Comparison of ENCODE assay signal across 9 mouse cellular contexts in the genomic region with DNA sequence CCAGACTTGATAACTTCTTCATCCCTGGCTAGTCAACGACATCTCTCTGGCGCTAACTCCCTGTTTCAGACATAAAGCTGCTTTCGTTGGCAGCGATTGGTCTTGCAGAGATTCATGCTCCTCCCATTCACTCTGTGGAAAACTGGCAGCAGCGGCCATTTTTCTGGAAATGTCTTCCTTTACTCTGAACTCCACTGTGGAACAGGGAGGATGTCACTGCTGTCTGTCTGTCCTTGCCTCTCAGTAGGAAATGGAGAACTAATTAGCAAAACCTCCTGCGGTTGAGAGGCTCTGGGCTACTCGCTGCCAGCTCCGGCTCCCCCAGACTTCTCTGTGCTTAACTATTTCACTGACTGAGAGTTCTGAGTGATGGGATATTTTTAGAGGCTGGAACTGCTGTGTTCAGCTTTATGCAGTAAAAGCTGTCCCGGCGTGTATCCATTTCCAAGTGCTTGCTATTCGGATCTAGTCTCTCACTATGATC. TPM values are rescaled to one million over a fixed set of nuclear protein-coding genes. Genes with fewer than 3 reads are reported as not detected.
DNase-seq lines count a peak whose midpoint lies in the region; ATAC-seq and TF ChIP-seq lines count a peak whose summit lies in the region.
"Had no signal": no experiment of that assay in that cellular context is flagged by ENCODE, and none has a peak within 500 bp of the region (broad histone marks: within the 10 kb centered on the region; RNA-seq: fewer than 3 reads in every experiment).

No protein-coding gene starts in this region.

- peaks cover 6% of the 10 kb centered on the region; the same call in 1 of the 2 replicates for H3K4me1 ChIP-seq in lung, postnatal 0 days (ENCODE audit: insufficient read depth, low read depth, low read length)

- peak; percentile 59 for ATAC-seq in lung, postnatal 0 days
- no peak for ATAC-seq in activated CD4-positive, CD25-positive, alpha-beta regulatory T cell, adult 4 months

- H3K4me3 ChIP-seq in lung, postnatal 0 days (ENCODE audit: low read depth, low read length): peak overlapping the region; percentile 19; the same call in 1 of the 2 replicates

- DNase-seq in adrenal gland, postnatal 25 days: peak; percentile 17
- DNase-seq in adrenal gland, postnatal 4 days (ENCODE audit: low spot score in 2 of 2): no peak
- peak; percentile 59 for DNase-seq in cerebellum, adult 9-11 months
- DNase-seq in gastrocnemius, postnatal 10 days: peak; percentile 42
- peak; percentile 48 to 73 for DNase-seq in layer of hippocampus, adult 18-20 months (ENCODE audit: low spot score in 2 of 2)
- DNase-seq in lung, postnatal 0 days (ENCODE audit: low spot score): peak; percentile 78
- peak; percentile 66 for DNase-seq in right cerebral cortex, postnatal 25 days

- no peak for TF ChIP-seq CTCF in lung, postnatal 0 days (IDR thresholded peaks at IDR 0.05)

- no peaks in the 10 kb centered on the region for H3K9me3 ChIP-seq in lung, postnatal 0 days (ENCODE audit: low read length)

- WGBS in lung, postnatal 0 days: 24% methylated on average over 11 of the region's 11 CpGs

- H3K27ac ChIP-seq in lung, postnatal 0 days (ENCODE audit: low read length): peak overlapping the region; percentile 54

- H3K4me2 ChIP-seq in lung, postnatal 0 days (replicated peaks; ENCODE audit: low read depth, low read length): peak overlapping the region; percentile 41

- no peak for TF ChIP-seq EP300 in lung, postnatal 0 days (IDR thresholded peaks at IDR 0.05)

- H3K9ac ChIP-seq in lung, postnatal 0 days (replicated peaks; ENCODE audit: low read depth): no peak overlapping the region

- H3K36me3 ChIP-seq in lung, postnatal 0 days (ENCODE audit: insufficient read depth, low read length): no peaks in the 10 kb centered on the region

- no peaks in the 10 kb centered on the region for H3K27me3 ChIP-seq in lung, postnatal 0 days (replicated peaks; ENCODE audit: insufficient read depth, low read length)

RNA-seq across cellular contexts. Expression of gene Ccn6, which starts 2.1 kb away (rescaled TPM):
- total RNA-seq in adrenal gland, postnatal 25 days (2021): 0.82 TPM in 1 of 2 replicates, not detected in the other
- 1 to 10 TPM in 1 of 2 experiments, under 1 TPM in 1; 0.62 to 1.2 TPM for total RNA-seq in adrenal gland, postnatal 4 days (2021)
- total RNA-seq in gastrocnemius, postnatal 10 days (2021): under 1 TPM; 0.16 to 0.47 TPM
- under 1 TPM in 1 of 2 experiments, not detected in 1; 0.53 TPM for total RNA-seq in layer of hippocampus, adult 18-20 months (2021)
- 0.10 TPM in 1 of 2 replicates, not detected in the other for polyA plus RNA-seq in lung, postnatal 0 days (2015; fragmentation: Nextera tagmentation; extraction: Ambion mirVana)
- not detected for polyA plus RNA-seq in activated CD4-positive, CD25-positive, alpha-beta regulatory T cell, adult 4 months (2017; shearing (Covaris generic))
- total RNA-seq: neutrophil, adult 5-6 weeks had no signal

RNA-seq across cellular contexts. Expression of gene Tube1, which starts 31.9 kb away (rescaled TPM):
- total RNA-seq in adrenal gland, postnatal 25 days (2021): 1.8 and 3.1 TPM in 2 replicates
- 1 to 10 TPM; 5.5 to 5.7 TPM for total RNA-seq in adrenal gland, postnatal 4 days (2021)
- 1 to 10 TPM; 1.6 to 2.0 TPM for total RNA-seq in gastrocnemius, postnatal 10 days (2021)
- 1 to 10 TPM; 1.6 to 2.4 TPM for total RNA-seq in layer of hippocampus, adult 18-20 months (2021)
- 1.7 and 1.8 TPM in 2 replicates for polyA plus RNA-seq in lung, postnatal 0 days (2015; fragmentation: Nextera tagmentation; extraction: Ambion mirVana)
- 1 to 10 TPM; 4.3 to 5.7 TPM for polyA plus RNA-seq in activated CD4-positive, CD25-positive, alpha-beta regulatory T cell, adult 4 months (2017; shearing (Covaris generic))

RNA-seq across cellular contexts. Expression of gene Fam229b, which starts 32.0 kb away (rescaled TPM):
- total RNA-seq in adrenal gland, postnatal 25 days (2021): 0.67 and 3.7 TPM in 2 replicates
- 1 to 10 TPM; 5.3 to 7.3 TPM for total RNA-seq in adrenal gland, postnatal 4 days (2021)
- total RNA-seq in gastrocnemius, postnatal 10 days (2021): 1 to 10 TPM; 4.6 to 4.8 TPM
- total RNA-seq in layer of hippocampus, adult 18-20 months (2021): 10 to 100 TPM; 11.6 to 11.8 TPM
- polyA plus RNA-seq in lung, postnatal 0 days (2015; fragmentation: Nextera tagmentation; extraction: Ambion mirVana): 9.0 and 10.2 TPM in 2 replicates
- 1 to 10 TPM in 1 of 2 experiments, not detected in 1; 2.1 TPM for polyA plus RNA-seq in activated CD4-positive, CD25-positive, alpha-beta regulatory T cell, adult 4 months (2017; shearing (Covaris generic))

Comparison
In these comparisons a context has a peak if more than half of its experiments do, and no peak if none do; other contexts are left out.
1. DNase-seq: peak in adrenal gland, postnatal 25 days (single experiment), cerebellum, adult 9-11 months (single experiment), gastrocnemius, postnatal 10 days (single experiment), layer of hippocampus, adult 18-20 months (2 of 2), lung, postnatal 0 days (single experiment) and right cerebral cortex, postnatal 25 days (single experiment); none in adrenal gland, postnatal 4 days (0 of 2).